Mouse (Mus musculus) liver, embryonic 16.5 days (tissue): ENCODE data around the gene Il20rb. TPM values are rescaled to one million over a fixed set of nuclear protein-coding genes. Genes with fewer than 3 reads are reported as not detected.

Experiments
- ATAC-seq: fragments of 200-750 bp; cut with Nextera tagmentation; 2 replicates; pipeline ENCODE4 v1.8.0; 2017; ENCODE audit warnings: low read depth, mild to moderate bottlenecking, moderate number of reproducible peaks, moderate library complexity
- H3K27ac ChIP-seq: fragments of 300-500 bp; sonication (generic); 2 replicates; pipeline ENCODE4 v1.5.1; 2014; ENCODE audit warnings: mild to moderate bottlenecking, low read length
- H3K27me3 ChIP-seq: fragments of 300-500 bp; sonication (generic); 2 replicates; pipeline ENCODE4 v1.6.1; 2014; ENCODE audit warnings: low read depth, low read length, mixed read lengths; ENCODE audit not compliant: control insufficient read depth, insufficient read depth
- H3K36me3 ChIP-seq: fragments of 300-500 bp; sonication (generic); 2 replicates; pipeline ENCODE4 v1.6.1; 2014; ENCODE audit warnings: mild to moderate bottlenecking; ENCODE audit not compliant: control insufficient read depth, insufficient read depth
- H3K4me1 ChIP-seq: fragments of 300-500 bp; sonication (generic); 2 replicates; pipeline ENCODE4 v1.6.1; 2014; ENCODE audit warnings: low read depth, low read length, mixed read lengths; ENCODE audit not compliant: control insufficient read depth
- H3K4me2 ChIP-seq: fragments of 300-500 bp; sonication (generic); 2 replicates; pipeline ENCODE4 v1.6.1; 2014; ENCODE audit warnings: low read depth, low read length, mixed read lengths
- H3K4me3 ChIP-seq: fragments of 300-500 bp; sonication (generic); 2 replicates; pipeline ENCODE4 v1.5.1; 2014; ENCODE audit warnings: low read depth, mild to moderate bottlenecking, low read length
- H3K9ac ChIP-seq: fragments of 300-500 bp; sonication (generic); 2 replicates; pipeline ENCODE4 v1.6.1; 2014; ENCODE audit warnings: low read depth, low read length
- H3K9me3 ChIP-seq: fragments of 300-500 bp; sonication (generic); replicated peaks from 2 replicates; pipeline ENCODE4 v1.6.1; 2016; ENCODE audit warnings: low read length; ENCODE audit not compliant: control insufficient read depth
- WGBS: fragments of 180-500 bp; shearing (Covaris S2); extraction: QIAGEN DNeasy Blood & Tissue Kit; methylation state at CpG from one replicate; pipeline ENCODE4 v1.1.7; 2014; ENCODE audit not compliant: insufficient replicate concordance; 5-methylcytosine and 5-hydroxymethylcytosine counted together
- polyA plus RNA-seq: library from polyadenylated mRNA; unstranded; fragments of >200 nt; fragmentation: Nextera tagmentation; extraction: Ambion mirVana; gene quantifications from 2 replicates; pipeline ENCODE4 v1.2.1, GENCODE M21; 2015

Gene Il20rb
- polyA plus RNA-seq, 1 experiment from 2014 or later, result 0.24 TPM

DNA sequence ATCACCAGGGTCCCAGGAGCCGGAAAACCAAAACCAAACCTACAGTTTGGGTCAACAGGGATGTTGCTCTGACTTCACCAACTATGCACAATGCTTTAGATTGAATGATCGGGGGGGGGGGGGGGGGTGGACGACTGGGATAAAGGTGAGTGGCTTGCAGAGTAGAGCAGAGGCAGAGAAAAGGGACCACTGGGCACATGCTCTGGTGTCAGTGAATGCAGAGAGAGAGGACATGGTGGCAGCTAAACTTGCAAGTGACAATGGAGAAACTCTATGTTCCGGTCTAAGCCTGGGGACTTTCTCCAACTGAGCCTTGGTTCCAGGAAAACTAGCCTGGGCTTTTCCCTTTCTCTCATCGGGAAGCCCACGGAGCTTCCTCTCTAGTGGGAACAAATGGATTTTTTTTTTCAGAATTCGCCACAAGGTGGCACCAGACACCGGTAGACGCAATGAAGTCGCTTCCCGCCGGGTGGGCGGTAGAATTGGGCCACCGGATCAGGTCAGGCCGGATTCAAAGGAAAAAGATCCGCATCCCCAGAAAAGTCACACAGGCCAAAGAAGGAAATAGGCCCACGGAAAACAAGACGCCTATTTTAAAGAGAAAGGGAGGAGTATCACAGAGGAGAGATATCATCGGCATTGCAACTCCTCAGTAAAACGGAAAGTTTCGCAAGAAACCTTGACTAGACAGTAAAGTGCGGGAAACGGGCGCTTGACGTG, 32.5 kb downstream of the Il20rb start:
- Histone ChIP-seq H3K27ac (no peak overlapping the region), H3K4me1 (no peaks in the 10 kb centered on the region; the same call in none of the 2 replicates), H3K4me3 (peak overlapping the region; percentile 56), H3K36me3 (no peaks in the 10 kb centered on the region), H3K9ac (peak overlapping the region; percentile 27; the same call in 1 of the 2 replicates), H3K9me3 (no peaks in the 10 kb centered on the region), H3K27me3 (no peaks in the 10 kb centered on the region), H3K4me2 (peak overlapping the region; percentile 75)
- WGBS, result 5% methylated on average over 24 of the region's 25 CpGs
- ATAC-seq, result peak; percentile 31

DNA sequence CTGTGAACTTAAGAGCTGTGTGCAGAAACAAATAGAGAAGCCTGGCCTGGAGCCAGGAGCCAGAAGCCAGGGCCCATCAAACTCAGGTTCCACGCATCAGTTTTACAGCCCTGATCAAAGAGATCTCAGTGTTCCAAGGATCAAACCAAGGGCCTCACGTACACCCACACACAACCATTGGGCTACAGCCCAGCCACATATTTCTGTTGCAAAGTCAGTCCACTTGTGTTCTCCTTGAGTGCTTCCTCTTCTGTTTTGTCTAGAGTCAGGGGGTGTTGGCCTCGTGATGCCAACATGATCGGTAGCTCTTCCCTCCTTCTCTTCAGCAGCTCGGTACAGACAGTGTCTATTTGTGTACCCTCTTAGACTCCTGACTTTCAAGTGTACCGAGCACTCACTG, 34.2 kb downstream of the Il20rb start:
- Histone ChIP-seq H3K27ac (no peak overlapping the region), H3K27me3 (no peaks in the 10 kb centered on the region; the same call in 1 of the 2 replicates), H3K9ac (no peak overlapping the region), H3K9me3 (no peaks in the 10 kb centered on the region), H3K36me3 (no peaks in the 10 kb centered on the region), H3K4me1 (no peaks in the 10 kb centered on the region; the same call in none of the 2 replicates), H3K4me2 (no peak overlapping the region), H3K4me3 (no peak overlapping the region)
- 43% methylated on average over 6 of the region's 6 CpGs for WGBS
- ATAC-seq, result peak; percentile 16; the same call in 1 of the 2 replicates

DNA sequence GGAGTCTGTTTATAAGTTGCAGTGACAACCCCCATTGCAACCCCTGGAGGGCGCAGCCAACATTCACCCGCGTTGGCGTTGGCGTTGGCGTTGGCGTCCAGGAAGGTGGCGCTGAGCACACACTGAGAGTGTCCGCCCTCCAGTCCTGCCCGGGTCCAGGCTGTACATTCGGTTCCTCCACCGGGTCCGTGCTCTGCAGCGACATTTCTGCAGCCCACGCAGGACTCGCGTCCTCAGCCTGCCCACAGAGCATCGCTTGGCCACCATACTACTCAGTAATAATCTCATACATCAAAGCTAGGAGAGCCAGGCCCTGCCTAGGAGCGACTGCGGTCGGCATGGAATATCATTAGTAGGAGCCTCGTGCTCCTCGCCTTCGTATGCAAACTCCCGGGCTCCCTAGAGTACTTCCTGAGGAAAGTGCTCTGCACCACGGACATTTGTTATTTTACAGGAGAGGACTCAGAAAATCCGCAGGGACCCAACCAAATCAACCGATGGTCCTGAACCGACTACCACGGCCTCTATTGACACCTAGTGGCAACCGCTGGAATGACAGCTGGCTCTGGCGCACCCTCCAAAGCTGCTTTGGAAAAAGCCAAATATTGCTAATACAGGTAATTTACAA, 40.4 kb downstream of the Il20rb start:
- Histone ChIP-seq H3K4me3 (peak overlapping the region; percentile 59), H3K9me3 (no peaks in the 10 kb centered on the region), H3K4me2 (peak overlapping the region; percentile 83), H3K27me3 (no peaks in the 10 kb centered on the region; the same call in 1 of the 2 replicates), H3K36me3 (no peaks in the 10 kb centered on the region), H3K9ac (no peak overlapping the region), H3K4me1 (no peaks in the 10 kb centered on the region; the same call in 1 of the 2 replicates), H3K27ac (no peak overlapping the region; the same call in 1 of the 2 replicates)
- 1% methylated on average over 32 of the region's 32 CpGs for WGBS
- ATAC-seq, result peak; percentile 67

DNA sequence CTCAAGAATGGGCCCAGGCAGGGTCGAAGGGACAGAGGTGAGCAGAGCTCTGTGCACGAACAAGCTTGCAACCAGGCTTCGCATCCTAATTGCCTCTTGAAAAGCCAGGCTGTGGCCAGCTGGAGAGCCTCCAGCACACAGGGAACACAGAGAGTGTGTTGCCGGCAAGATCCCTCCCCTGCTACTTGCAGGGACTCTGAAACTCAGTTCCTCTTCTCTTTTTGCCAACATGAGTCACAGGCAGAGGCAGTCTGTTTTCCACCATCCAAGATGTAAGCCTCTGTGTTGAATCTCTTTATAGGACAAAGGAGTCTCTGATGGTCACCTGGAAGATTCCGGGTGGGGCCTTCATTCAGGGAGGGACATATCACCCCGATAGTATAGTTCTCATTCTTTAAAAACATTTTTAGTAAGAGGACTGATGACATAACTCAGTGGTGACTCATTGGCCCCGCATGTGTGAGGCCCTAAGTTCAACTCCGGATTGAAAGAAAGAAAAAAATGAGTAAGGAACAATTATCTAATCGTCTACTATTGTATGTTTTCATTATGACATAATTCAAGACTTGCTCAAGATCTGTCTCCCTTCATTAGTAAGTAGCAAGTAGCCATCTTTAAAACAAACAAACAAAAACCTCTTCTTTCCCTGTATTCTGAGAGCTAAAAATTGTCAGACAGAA, 46.3 kb downstream of the Il20rb start:
- H3K9me3 ChIP-seq, result no peaks in the 10 kb centered on the region
- 43% methylated on average over 9 of the region's 9 CpGs for WGBS
- no peaks in the 10 kb centered on the region for H3K4me1 ChIP-seq
- H3K27me3 ChIP-seq, result no peaks in the 10 kb centered on the region
- H3K4me3 ChIP-seq, result no peak overlapping the region
- no peak overlapping the region for H3K4me2 ChIP-seq
- H3K36me3 ChIP-seq, result no peaks in the 10 kb centered on the region
- H3K9ac ChIP-seq, result no peak overlapping the region
- H3K27ac ChIP-seq, result no peak overlapping the region
- ATAC-seq, result no peak

DNA sequence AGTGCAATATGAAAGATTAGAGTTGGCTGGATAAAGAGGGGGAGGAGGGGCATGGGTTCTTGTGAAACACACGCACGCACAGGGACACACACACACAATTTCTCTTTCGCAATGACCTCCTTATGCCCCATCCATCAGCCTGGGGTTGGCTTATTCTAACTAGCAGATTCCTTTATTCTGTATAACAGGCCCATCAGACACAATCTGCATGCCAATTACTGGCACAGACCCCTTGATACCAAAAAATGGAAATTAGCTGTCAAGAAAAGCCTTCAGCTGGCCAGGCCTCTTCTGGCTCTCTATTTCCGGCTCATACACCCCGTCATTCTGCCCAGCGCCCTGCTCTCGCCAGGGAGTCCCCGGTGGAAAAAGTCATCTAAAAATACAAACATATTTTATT, 47.1 kb downstream of the Il20rb start:
- Histone ChIP-seq H3K4me3 (no peak overlapping the region), H3K9me3 (no peaks in the 10 kb centered on the region), H3K27ac (no peak overlapping the region), H3K36me3 (no peaks in the 10 kb centered on the region), H3K4me2 (no peak overlapping the region), H3K27me3 (no peaks in the 10 kb centered on the region), H3K4me1 (no peaks in the 10 kb centered on the region), H3K9ac (no peak overlapping the region)
- 71% methylated on average over 8 of the region's 8 CpGs for WGBS
- ATAC-seq, result no peak

DNA sequence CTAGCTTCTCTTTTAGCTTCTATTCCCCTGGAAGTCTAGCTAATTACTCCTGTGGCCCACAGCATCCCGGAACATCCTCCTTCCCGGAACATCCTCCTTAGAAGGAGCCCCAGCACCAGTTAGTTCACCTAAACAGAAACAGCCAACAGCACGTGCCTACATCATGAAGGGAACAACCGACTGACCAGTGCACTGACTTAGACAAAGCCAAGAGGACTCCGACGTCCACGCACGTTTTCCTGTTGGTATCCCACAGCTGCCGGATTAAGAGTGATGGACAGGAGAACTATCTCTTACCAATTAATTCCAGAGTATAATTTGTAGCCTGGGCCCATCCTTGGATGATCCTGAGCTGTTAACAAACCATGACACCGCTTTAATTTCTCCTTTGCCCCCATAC, 47.6 kb downstream of the Il20rb start:
- no peak overlapping the region for H3K4me3 ChIP-seq
- H3K27ac ChIP-seq, result no peak overlapping the region
- no peaks in the 10 kb centered on the region for H3K27me3 ChIP-seq
- H3K36me3 ChIP-seq, result no peaks in the 10 kb centered on the region
- H3K9me3 ChIP-seq, result no peaks in the 10 kb centered on the region
- H3K9ac ChIP-seq, result no peak overlapping the region
- 81% methylated on average over 10 of the region's 10 CpGs for WGBS
- ATAC-seq, result no peak
- no peaks in the 10 kb centered on the region for H3K4me1 ChIP-seq
- no peak overlapping the region for H3K4me2 ChIP-seq

DNA sequence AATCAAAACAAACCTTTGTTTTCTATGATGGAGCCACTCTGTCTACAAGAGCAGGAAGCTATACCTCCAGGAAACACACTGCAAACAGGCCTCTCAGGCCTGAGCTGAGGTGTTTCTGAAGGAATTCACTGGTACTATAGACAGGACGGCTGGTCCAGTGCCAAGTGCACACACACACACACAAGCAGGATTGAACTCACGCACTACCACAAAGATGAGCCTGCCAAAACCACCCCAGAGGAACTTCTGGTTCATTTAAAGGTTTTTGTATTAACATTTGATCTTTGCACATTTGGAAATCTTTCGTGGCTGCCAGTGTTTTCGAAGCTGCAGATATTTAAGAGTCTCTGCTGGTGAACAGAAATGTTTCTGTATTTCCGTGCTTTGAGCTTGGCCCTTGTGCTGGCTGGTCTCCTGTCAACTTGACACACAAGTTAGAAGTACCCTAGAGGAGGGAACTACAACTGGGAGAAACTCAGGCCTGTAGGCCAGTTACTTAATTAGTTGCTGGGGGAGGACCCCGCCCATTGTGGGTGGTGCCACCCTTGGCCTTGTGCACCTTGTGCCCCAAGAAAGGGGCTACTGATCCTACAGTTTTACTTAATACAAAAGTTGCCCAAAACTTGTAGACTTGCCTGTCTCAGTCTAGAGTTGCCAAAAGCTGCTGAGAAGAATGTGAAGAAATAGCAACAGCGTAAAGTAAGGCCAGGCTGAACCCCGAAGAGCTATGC, 49.6 kb downstream of the Il20rb start:
- ATAC-seq, result no peak
- H3K9me3 ChIP-seq, result no peaks in the 10 kb centered on the region
- H3K27ac ChIP-seq, result no peak overlapping the region
- no peaks in the 10 kb centered on the region for H3K27me3 ChIP-seq
- no peaks in the 10 kb centered on the region for H3K36me3 ChIP-seq
- H3K4me2 ChIP-seq, result no peak overlapping the region
- no peak overlapping the region for H3K4me3 ChIP-seq
- H3K9ac ChIP-seq, result no peak overlapping the region
- no peaks in the 10 kb centered on the region for H3K4me1 ChIP-seq
- WGBS, result 70% methylated on average over 8 of the region's 8 CpGs

DNA sequence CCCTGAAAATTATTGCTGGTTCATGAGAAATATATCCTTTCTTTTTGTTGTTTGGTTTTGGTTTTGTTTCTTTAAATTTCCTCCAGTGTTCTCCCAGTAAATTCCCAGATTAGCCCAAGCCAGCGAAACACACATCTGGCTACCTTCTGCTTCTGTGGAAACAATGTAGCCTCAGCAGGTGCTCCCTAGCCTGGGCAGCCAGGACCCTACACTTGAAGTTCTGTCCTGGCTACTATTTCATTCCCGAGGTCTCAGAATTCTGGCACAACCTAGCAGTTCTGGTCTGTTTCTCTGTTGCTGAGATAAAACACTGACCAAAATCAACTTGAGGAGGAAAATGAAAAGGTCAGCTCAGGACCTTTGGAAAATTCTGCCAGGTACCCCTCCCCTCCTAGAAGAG, 55.2 kb downstream of the Il20rb start:
- WGBS, result 56% methylated on average over 2 of the region's 2 CpGs
- Histone ChIP-seq H3K9me3 (no peaks in the 10 kb centered on the region), H3K9ac (no peak overlapping the region), H3K4me3 (no peak overlapping the region), H3K4me1 (no peaks in the 10 kb centered on the region), H3K4me2 (no peak overlapping the region), H3K27ac (no peak overlapping the region), H3K27me3 (no peaks in the 10 kb centered on the region), H3K36me3 (no peaks in the 10 kb centered on the region)
- no peak for ATAC-seq
